Comparison of ENCODE assay signal across 10 mouse cellular contexts in genomic region chr10:87787521-87787920, GRCm38 (mm10).
DNase-seq lines count a peak whose midpoint lies in the region; ATAC-seq and TF ChIP-seq lines count a peak whose summit lies in the region.
"Had no signal": no experiment of that assay in that cellular context is flagged by ENCODE, and none has a peak within 500 bp of the region (broad histone marks: within the 10 kb centered on the region; RNA-seq: fewer than 3 reads in every experiment).

No protein-coding gene starts in this region.

- no peaks in the 10 kb centered on the region for H3K4me1 ChIP-seq in neural tube, embryonic 11.5 days (ENCODE audit: control insufficient read depth, insufficient read depth, low read length)

- no peak overlapping the region for H3K4me3 ChIP-seq in neural tube, embryonic 11.5 days (ENCODE audit: low read depth, low read length)
- H3K4me3 ChIP-seq in layer of hippocampus, adult 2 months: no peak overlapping the region
- no peak overlapping the region for H3K4me3 ChIP-seq in left cerebral cortex, adult 2 months
- H3K4me3 ChIP-seq: erythroblast, embryonic 14.5 days had no signal

- H3K27ac ChIP-seq in neural tube, embryonic 11.5 days (ENCODE audit: low read depth, low read length): no peak overlapping the region
- no peak overlapping the region for H3K27ac ChIP-seq in layer of hippocampus, adult 2 months
- H3K27ac ChIP-seq in left cerebral cortex, adult 2 months: no peak overlapping the region

- H3K9me3 ChIP-seq in neural tube, embryonic 11.5 days (ENCODE audit: control insufficient read depth, low read length): no peaks in the 10 kb centered on the region

- H3K9ac ChIP-seq in neural tube, embryonic 11.5 days (ENCODE audit: low read length): no peak overlapping the region

- no peaks in the 10 kb centered on the region for H3K27me3 ChIP-seq in neural tube, embryonic 11.5 days (ENCODE audit: control insufficient read depth, insufficient read depth, low read length)
- H3K27me3 ChIP-seq: Patski had no signal

- intact Hi-C loops in left cerebral cortex, adult 2 months (cut with DNase I): no loop called here

- no peak for ATAC-seq in neural tube, embryonic 11.5 days (ENCODE audit: insufficient read depth, low FRiP score, low TSS enrichment)
- ATAC-seq in activated CD4-positive, CD25-positive, alpha-beta regulatory T cell, adult 4 months: no peak
- ATAC-seq: Patski had no signal

- 79% methylated on average over 4 of the region's 4 CpGs for WGBS in neural tube, embryonic 11.5 days

- no peaks in the 10 kb centered on the region for H3K36me3 ChIP-seq in neural tube, embryonic 11.5 days (ENCODE audit: control insufficient read depth, insufficient read depth, low read length)

- no peak for TF ChIP-seq CTCF in layer of hippocampus, adult 2 months (conservative IDR thresholded peaks at IDR 0.05)
- TF ChIP-seq CTCF in left cerebral cortex, adult 2 months (IDR thresholded peaks at IDR 0.05): no peak

- DNase-seq in neural tube, embryonic 11.5 days (ENCODE audit: low spot score): peak; percentile 14
- DNase-seq in neural tube, embryonic 10.5 days (ENCODE audit: extremely low spot score, low spot score): no peak
- peak; percentile 60 for DNase-seq in gastrocnemius, postnatal 25 days
- DNase-seq in layer of hippocampus, adult 2 months (ENCODE audit: low spot score in 2 of 2): peak; percentile 42 to 53
- DNase-seq in skeletal muscle tissue, adult 2 months (ENCODE audit: low read depth, low spot score): peak; percentile 47
- no peak for DNase-seq in left cerebral cortex, adult 2 months (ENCODE audit: extremely low spot score in 1 of 2, low spot score in 2 of 2)
- no peak for DNase-seq in cerebellum, adult 8-10 months

- no peak overlapping the region for H3K4me2 ChIP-seq in neural tube, embryonic 11.5 days (ENCODE audit: low read depth)

Comparison
In these comparisons a context has a peak if more than half of its experiments do, and no peak if none do; other contexts are left out.
1. DNase-seq: peak in neural tube, embryonic 11.5 days (single experiment), gastrocnemius, postnatal 25 days (single experiment), layer of hippocampus, adult 2 months (2 of 2) and skeletal muscle tissue, adult 2 months (single experiment); none in neural tube, embryonic 10.5 days (single experiment), left cerebral cortex, adult 2 months (0 of 2) and cerebellum, adult 8-10 months (single experiment).